Mouse (Mus musculus) megakaryocyte, embryonic 14.5 days (primary cell): ENCODE results near the gene Cdca7l. TPM values are rescaled to one million over a fixed set of nuclear protein-coding genes. Genes with fewer than 3 reads are reported as not detected.
"Not testable (repeated sequence)": the region's sequence is repeated elsewhere in the genome, so short reads cannot be mapped to it uniquely, and the experiment has no call there.

Experiments used
- H3K27me3 ChIP-seq: replicated peaks from 2 replicates; pipeline ENCODE3; 2012; ENCODE audit warnings: inconsistent platforms
- H3K36me3 ChIP-seq: replicated peaks from 2 replicates; pipeline ENCODE3; 2012; ENCODE audit warnings: low read length, inconsistent platforms, mixed read lengths
- H3K4me1 ChIP-seq: 2 replicates; pipeline ENCODE4 v1.6.1; 2012; ENCODE audit warnings: inconsistent platforms
- H3K4me3 ChIP-seq: replicated peaks from 2 replicates; pipeline ENCODE3; 2012; ENCODE audit warnings: moderate library complexity, mild to moderate bottlenecking, inconsistent platforms
- H3K9me3 ChIP-seq: 2 replicates; pipeline ENCODE4 v1.6.1; 2012; ENCODE audit warnings: inconsistent platforms
- FLI1 ChIP-seq: IDR thresholded peaks from 2 replicates; pipeline ENCODE4 v1.6.1; 2012; ENCODE audit warnings: low read length, inconsistent platforms, mixed read lengths
- GATA1 ChIP-seq: IDR thresholded peaks from 3 replicates; pipeline ENCODE4 v1.6.1; 2012; ENCODE audit warnings: mixed read lengths, low read length, inconsistent platforms, borderline replicate concordance
- polyA plus RNA-seq: library from polyadenylated mRNA; stranded (reverse); fragments of >175 nt; gene quantifications from 2 replicates; pipeline ENCODE4 v1.2.3, GENCODE M21; 2012; ENCODE audit warnings: low replicate concordance; ENCODE audit not compliant: insufficient read depth

The Cdca7l gene
- 4.1 and 7.4 TPM in 2 replicates for polyA plus RNA-seq

DNA sequence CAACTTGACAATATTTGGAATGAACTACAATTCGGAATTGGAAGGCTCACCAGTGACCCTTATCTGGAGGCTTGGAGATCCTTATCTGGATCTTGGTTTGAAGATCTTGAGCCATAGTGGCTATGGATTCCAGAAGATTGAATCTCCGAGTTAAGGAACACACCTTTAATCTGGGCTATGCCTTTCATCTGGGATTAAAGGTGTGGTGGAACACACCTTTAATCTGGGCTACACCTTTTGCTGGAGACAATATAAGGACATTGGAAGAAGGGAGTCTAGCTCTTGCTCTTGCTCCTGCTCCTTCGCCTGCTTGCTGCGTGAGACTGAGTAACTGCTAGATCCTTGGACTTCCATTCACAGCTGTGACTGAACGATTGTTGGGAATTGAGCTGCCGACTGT lies at the start of gene Cdca7l:
Gene Cdca7l (plus strand): TSS at position 301 of the 400 bp plus-strand sequence.
- H3K9me3 ChIP-seq, H3K4me3 ChIP-seq, H3K36me3 ChIP-seq, H3K4me1 ChIP-seq: not testable (repeated sequence)
- peaks cover 27% of the 10 kb centered on the region for H3K27me3 ChIP-seq

DNA sequence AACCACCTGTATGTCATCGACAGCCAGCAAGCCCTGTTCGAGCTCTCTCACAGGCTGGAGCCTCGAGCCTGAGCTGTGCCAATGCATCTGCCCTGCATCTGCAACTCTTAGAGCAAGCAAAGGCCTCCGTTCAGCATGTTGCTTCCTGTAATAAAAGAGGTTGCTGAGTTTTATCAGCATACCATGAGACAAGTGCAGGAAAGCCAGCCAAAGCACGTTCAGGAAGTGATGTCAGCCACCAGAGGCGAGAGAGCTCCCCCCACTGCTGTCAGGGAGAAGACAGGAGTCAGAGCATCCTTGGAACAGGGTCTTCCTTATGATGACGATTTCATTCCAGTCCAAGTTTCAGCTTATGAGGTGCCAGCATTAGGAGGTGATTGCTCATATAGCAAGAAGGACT lies 48.1 kb upstream of the Cdca7l start:
- H3K9me3 ChIP-seq: no peaks in the 10 kb centered on the region
- no peaks in the 10 kb centered on the region for H3K36me3 ChIP-seq
- TF ChIP-seq GATA1 (no peak), FLI1 (no peak)
- H3K4me1 ChIP-seq: peaks cover 36% of the 10 kb centered on the region
- peak overlapping the region; percentile 60 for H3K4me3 ChIP-seq
- no peaks in the 10 kb centered on the region for H3K27me3 ChIP-seq

GRCm38 (mm10) chr12:117760373-117760772 lies 43.7 kb upstream of the Cdca7l start:
- no peaks in the 10 kb centered on the region for H3K9me3 ChIP-seq
- peaks cover 62% of the 10 kb centered on the region for H3K4me1 ChIP-seq
- TF ChIP-seq GATA1 (no peak), FLI1 (no peak)
- H3K27me3 ChIP-seq: peaks cover 2% of the 10 kb centered on the region
- no peaks in the 10 kb centered on the region for H3K36me3 ChIP-seq
- H3K4me3 ChIP-seq: no peak overlapping the region

DNA sequence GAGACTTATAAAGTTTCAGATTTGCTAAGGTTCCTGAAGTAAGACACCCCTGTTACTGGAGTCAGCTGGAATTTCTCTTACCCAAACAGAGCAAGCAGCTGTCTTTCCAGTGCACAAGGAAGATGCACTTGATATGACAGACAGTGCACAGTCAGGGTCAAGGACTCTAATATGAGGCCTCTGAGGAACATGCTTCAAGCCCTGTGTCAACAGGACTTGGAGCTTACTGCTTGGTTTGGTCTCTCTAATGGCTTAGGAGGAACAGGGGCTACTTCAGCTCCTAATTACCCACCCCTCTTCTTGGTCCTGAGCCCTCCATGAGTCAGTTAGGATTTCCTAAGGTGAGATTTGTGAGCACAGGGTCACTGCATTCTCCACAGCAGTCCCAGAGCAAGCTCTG lies 43.2 kb upstream of the Cdca7l start:
- no peaks in the 10 kb centered on the region for H3K9me3 ChIP-seq
- H3K4me1 ChIP-seq: peaks cover 58% of the 10 kb centered on the region
- H3K36me3 ChIP-seq: no peaks in the 10 kb centered on the region
- H3K27me3 ChIP-seq: peaks cover 3% of the 10 kb centered on the region
- H3K4me3 ChIP-seq: no peak overlapping the region
- no peak for TF ChIP-seq GATA1
- TF ChIP-seq FLI1: no peak

DNA sequence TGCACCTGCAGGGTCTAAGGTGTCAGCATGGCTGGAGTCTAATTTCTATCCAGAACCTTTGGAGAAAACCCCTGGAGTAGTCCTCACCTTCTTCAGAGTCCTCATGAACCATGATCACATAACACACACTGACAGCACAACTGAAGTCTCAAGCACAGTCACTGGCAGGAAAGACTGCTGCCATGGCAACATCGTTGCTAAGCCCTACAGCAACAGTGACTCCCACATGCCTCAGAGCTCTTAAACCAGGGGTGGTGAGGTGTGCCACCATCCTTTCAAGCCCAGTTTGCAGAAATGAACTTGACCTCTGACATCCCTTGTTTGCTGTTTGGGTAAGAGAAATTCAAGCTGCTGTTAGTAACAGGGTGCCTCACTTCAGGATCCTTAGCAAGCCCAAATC lies 42.4 kb upstream of the Cdca7l start:
- H3K27me3 ChIP-seq: peaks cover 9% of the 10 kb centered on the region
- no peaks in the 10 kb centered on the region for H3K9me3 ChIP-seq
- no peaks in the 10 kb centered on the region for H3K36me3 ChIP-seq
- peak overlapping the region; percentile 6 for H3K4me3 ChIP-seq
- H3K4me1 ChIP-seq: peaks cover 52% of the 10 kb centered on the region
- TF ChIP-seq GATA1: no peak
- no peak for TF ChIP-seq FLI1

DNA sequence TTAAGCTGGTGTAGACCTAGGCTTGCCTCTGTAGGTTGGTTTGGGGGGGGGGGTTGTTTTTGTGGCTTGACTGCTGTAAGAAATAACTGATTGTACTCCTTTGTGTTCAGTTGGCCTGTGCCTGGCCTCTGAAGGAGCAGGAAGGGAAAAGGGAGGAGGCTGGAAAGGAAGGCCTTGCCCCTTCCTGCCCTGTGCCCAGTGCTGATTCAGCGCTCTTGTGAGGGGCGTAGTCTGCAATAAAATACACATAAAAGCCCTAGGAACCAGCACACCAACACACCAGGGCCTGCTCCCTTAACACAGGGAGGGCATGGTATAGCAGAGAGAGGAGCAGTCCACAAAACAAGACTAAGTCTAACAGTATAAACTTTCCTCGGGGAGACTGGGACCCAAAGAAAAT lies 40.8 kb upstream of the Cdca7l start:
- peak overlapping the region; percentile 65 for H3K4me3 ChIP-seq
- no peaks in the 10 kb centered on the region for H3K9me3 ChIP-seq
- peaks cover 11% of the 10 kb centered on the region for H3K27me3 ChIP-seq
- peaks cover 52% of the 10 kb centered on the region for H3K4me1 ChIP-seq
- no peaks in the 10 kb centered on the region for H3K36me3 ChIP-seq
- no peak for TF ChIP-seq FLI1
- TF ChIP-seq GATA1: no peak

- H3K4me3 ChIP-seq: no peak overlapping the region
- H3K27me3 ChIP-seq: peaks cover 11% of the 10 kb centered on the region
- no peak for TF ChIP-seq GATA1
- TF ChIP-seq FLI1: no peak
- H3K9me3 ChIP-seq: no peaks in the 10 kb centered on the region
- no peaks in the 10 kb centered on the region for H3K36me3 ChIP-seq
- H3K4me1 ChIP-seq: peaks cover 45% of the 10 kb centered on the region
Observed at GRCm38 (mm10) chr12:117764839-117765238, 39.2 kb upstream of the Cdca7l start.

DNA sequence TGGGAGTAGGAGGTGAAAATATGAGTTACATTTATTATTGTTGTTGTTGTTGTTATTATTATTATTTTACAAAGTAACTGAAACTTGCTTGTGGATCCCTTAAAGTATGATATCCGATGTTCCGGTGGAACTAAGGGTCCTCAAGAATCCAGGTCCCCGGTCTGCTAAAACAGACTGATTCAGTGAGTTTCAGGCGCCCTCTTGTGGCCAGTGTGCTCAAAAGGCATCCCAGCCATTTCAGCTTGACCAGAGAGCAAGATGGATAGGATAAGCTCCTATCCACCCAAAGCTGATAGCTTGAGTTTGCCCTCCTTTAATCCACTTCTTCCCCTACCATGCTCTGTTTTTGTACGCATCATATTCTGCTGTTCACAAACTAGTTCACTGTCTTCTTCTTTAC lies 35.0 kb upstream of the Cdca7l start:
- Histone ChIP-seq H3K4me1 (peaks cover 9% of the 10 kb centered on the region), H3K36me3 (no peaks in the 10 kb centered on the region), H3K9me3 (no peaks in the 10 kb centered on the region), H3K27me3 (peaks cover 19% of the 10 kb centered on the region), H3K4me3 (no peak overlapping the region)
- TF ChIP-seq GATA1 (no peak), FLI1 (no peak)

GRCm38 (mm10) chr12:117770211-117770610 lies 33.9 kb upstream of the Cdca7l start:
- TF ChIP-seq GATA1: no peak
- TF ChIP-seq FLI1: no peak
- peaks cover 19% of the 10 kb centered on the region for H3K27me3 ChIP-seq
- no peak overlapping the region for H3K4me3 ChIP-seq
- H3K36me3 ChIP-seq: no peaks in the 10 kb centered on the region
- no peaks in the 10 kb centered on the region for H3K9me3 ChIP-seq
- H3K4me1 ChIP-seq: peaks cover 2% of the 10 kb centered on the region; the same call in 1 of the 2 replicates

DNA sequence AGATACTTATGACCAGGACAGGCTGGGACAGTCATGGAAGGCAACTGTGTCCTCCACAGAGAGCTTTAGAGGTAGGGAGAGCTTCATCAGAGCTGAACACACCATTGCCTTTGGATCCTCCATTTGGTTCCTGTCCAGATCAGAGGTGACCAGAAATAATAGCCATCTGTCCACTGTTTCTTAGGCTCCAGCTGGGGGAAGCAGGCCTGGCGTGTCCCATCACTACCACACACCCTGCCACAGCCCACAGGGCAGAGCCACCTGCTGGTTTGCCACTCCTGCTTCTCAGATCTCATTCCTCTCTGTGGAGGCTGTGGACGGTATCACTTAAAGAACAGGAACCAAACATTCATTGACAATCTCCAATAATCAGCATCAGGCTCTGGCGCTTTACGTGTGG lies 32.9 kb upstream of the Cdca7l start:
- Histone ChIP-seq H3K36me3 (no peaks in the 10 kb centered on the region), H3K4me3 (no peak overlapping the region), H3K4me1 (no peaks in the 10 kb centered on the region), H3K9me3 (no peaks in the 10 kb centered on the region), H3K27me3 (peaks cover 13% of the 10 kb centered on the region)
- TF ChIP-seq GATA1 (no peak), FLI1 (no peak)

GRCm38 (mm10) chr12:117772638-117773037 lies 31.5 kb upstream of the Cdca7l start:
- Histone ChIP-seq H3K36me3 (no peaks in the 10 kb centered on the region), H3K27me3 (peaks cover 9% of the 10 kb centered on the region), H3K9me3 (no peaks in the 10 kb centered on the region), H3K4me1 (no peaks in the 10 kb centered on the region), H3K4me3 (no peak overlapping the region)
- TF ChIP-seq FLI1: no peak
- TF ChIP-seq GATA1: no peak

DNA sequence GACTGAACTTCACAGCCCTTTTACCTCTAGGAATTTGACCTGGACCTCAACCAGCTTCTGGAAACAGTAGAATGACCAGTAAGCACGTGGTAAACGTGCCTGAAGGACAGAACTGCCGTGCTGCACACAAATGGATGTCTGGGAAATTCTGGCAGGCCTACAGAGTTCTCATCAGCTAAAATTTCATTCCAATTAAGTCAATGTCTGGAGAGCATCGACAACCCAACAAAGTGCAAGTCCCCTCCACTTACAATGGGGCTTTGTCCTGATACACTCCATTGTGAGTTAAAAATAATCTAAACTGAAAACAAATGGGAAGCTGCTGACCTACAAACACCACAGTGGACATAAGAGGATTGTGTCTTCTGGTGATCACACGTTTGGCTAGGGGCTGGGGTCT lies 27.2 kb upstream of the Cdca7l start:
- Histone ChIP-seq H3K4me1 (no peaks in the 10 kb centered on the region), H3K9me3 (no peaks in the 10 kb centered on the region), H3K4me3 (no peak overlapping the region), H3K27me3 (no peaks in the 10 kb centered on the region), H3K36me3 (no peaks in the 10 kb centered on the region)
- TF ChIP-seq FLI1 (no peak), GATA1 (no peak)
